ENCODE assay signal across 15 mouse cellular contexts in the genomic region with DNA sequence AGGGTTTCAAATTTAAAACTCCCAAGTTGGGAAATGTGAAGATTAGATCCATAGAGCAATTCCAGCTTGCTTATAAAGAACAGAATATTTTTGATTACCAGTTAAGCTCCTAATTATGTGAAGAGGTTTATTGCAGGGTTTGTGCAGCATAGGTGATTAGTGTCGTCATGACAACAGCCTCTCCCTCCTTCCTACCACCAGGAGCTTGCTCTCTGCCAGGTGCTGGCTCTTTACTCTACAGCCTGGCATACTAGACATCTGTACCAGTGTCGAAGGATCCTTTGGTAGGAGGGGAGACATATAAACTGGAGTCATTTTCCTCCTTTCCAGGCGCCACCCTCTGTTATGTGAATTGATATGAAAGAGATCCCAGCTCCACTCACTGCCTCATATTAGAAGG.
DNase-seq lines count a peak whose midpoint lies in the region; ATAC-seq and TF ChIP-seq lines count a peak whose summit lies in the region.
"Had no signal": no experiment of that assay in that cellular context is flagged by ENCODE, and none has a peak within 500 bp of the region (broad histone marks: within the 10 kb centered on the region; RNA-seq: fewer than 3 reads in every experiment).

No protein-coding gene starts in this region.

- H3K36me3 ChIP-seq in forebrain, embryonic 12.5 days (replicated peaks) = no peaks in the 10 kb centered on the region
- H3K36me3 ChIP-seq in forebrain, embryonic 16.5 days (ENCODE audit: control insufficient read depth, insufficient read depth) = no peaks in the 10 kb centered on the region
- H3K36me3 ChIP-seq in midbrain, postnatal 0 days (ENCODE audit: insufficient read depth, low read length) = no peaks in the 10 kb centered on the region
- H3K36me3 ChIP-seq: lung, embryonic 15.5 days; stomach, embryonic 15.5 days had no signal

- H3K27me3 ChIP-seq in forebrain, embryonic 12.5 days = no peaks in the 10 kb centered on the region
- no peaks in the 10 kb centered on the region for H3K27me3 ChIP-seq in forebrain, embryonic 16.5 days (replicated peaks; ENCODE audit: control insufficient read depth, insufficient read depth, low read length)
- H3K27me3 ChIP-seq in midbrain, postnatal 0 days (ENCODE audit: insufficient read depth, low read length) = no peaks in the 10 kb centered on the region
- H3K27me3 ChIP-seq: liver, embryonic 12.5 days; lung, embryonic 15.5 days; stomach, embryonic 15.5 days had no signal

- DNase-seq in layer of hippocampus, adult 2 months (ENCODE audit: low spot score in 2 of 2) = no peak
- DNase-seq in layer of hippocampus, adult 9-10 months (ENCODE audit: low spot score) = no peak
- peak; percentile 61 for DNase-seq in midbrain, postnatal 0 days (ENCODE audit: low spot score)
- DNase-seq in spleen, adult 18-20 months = no peak
- no peak for DNase-seq in right cerebral cortex, postnatal 10 days (ENCODE audit: low spot score in 2 of 2)
- DNase-seq: adrenal gland, adult 2 months; cerebellum, adult 9-11 months; kidney, adult 9 months; left cerebral cortex, postnatal 4 days had no signal

- no peak overlapping the region for H3K4me3 ChIP-seq in layer of hippocampus, adult 2 months
- H3K4me3 ChIP-seq in forebrain, embryonic 12.5 days (replicated peaks) = no peak overlapping the region
- no peak overlapping the region for H3K4me3 ChIP-seq in forebrain, embryonic 16.5 days (replicated peaks; ENCODE audit: low read length)
- no peak overlapping the region for H3K4me3 ChIP-seq in midbrain, postnatal 0 days (ENCODE audit: low read depth, low read length)
- H3K4me3 ChIP-seq: liver, embryonic 12.5 days; lung, embryonic 15.5 days; myocyte; stomach, embryonic 15.5 days had no signal

- H3K27ac ChIP-seq in layer of hippocampus, adult 2 months = peak overlapping the region; percentile 68; the same call in 1 of the 2 replicates
- H3K27ac ChIP-seq in forebrain, embryonic 12.5 days = peak overlapping the region; percentile 53
- no peak overlapping the region for H3K27ac ChIP-seq in forebrain, embryonic 16.5 days (ENCODE audit: low read length)
- no peak overlapping the region for H3K27ac ChIP-seq in midbrain, postnatal 0 days (ENCODE audit: low read depth, low read length)
- H3K27ac ChIP-seq: liver, embryonic 12.5 days; lung, embryonic 15.5 days; stomach, embryonic 15.5 days had no signal

- no peak overlapping the region; the same call in 1 of the 2 replicates for H3K4me2 ChIP-seq in forebrain, embryonic 12.5 days
- no peak overlapping the region for H3K4me2 ChIP-seq in forebrain, embryonic 16.5 days (ENCODE audit: low read length)
- no peak overlapping the region for H3K4me2 ChIP-seq in midbrain, postnatal 0 days (ENCODE audit: low read depth, low read length, poor library complexity, severe bottlenecking)
- H3K4me2 ChIP-seq: liver, embryonic 12.5 days; lung, embryonic 15.5 days; stomach, embryonic 15.5 days had no signal

- no peak overlapping the region for H3K9ac ChIP-seq in forebrain, embryonic 12.5 days
- H3K9ac ChIP-seq in forebrain, embryonic 16.5 days (replicated peaks; ENCODE audit: low read depth, low read length) = no peak overlapping the region
- no peak overlapping the region for H3K9ac ChIP-seq in midbrain, postnatal 0 days (replicated peaks; ENCODE audit: low read length, poor library complexity, severe bottlenecking)
- H3K9ac ChIP-seq: liver, embryonic 12.5 days; lung, embryonic 15.5 days; stomach, embryonic 15.5 days had no signal

- WGBS in forebrain, embryonic 12.5 days = 56% methylated on average over 3 of the region's 3 CpGs
- WGBS in forebrain, embryonic 16.5 days = 25% methylated on average over 3 of the region's 3 CpGs
- 58% methylated on average over 3 of the region's 3 CpGs for WGBS in midbrain, postnatal 0 days

- no peaks in the 10 kb centered on the region for H3K9me3 ChIP-seq in forebrain, embryonic 12.5 days
- H3K9me3 ChIP-seq in forebrain, embryonic 16.5 days (ENCODE audit: control insufficient read depth, low read length) = no peaks in the 10 kb centered on the region
- H3K9me3 ChIP-seq in midbrain, postnatal 0 days (ENCODE audit: low read length) = no peaks in the 10 kb centered on the region
- H3K9me3 ChIP-seq: liver, embryonic 12.5 days; lung, embryonic 15.5 days; stomach, embryonic 15.5 days had no signal

- H3K4me1 ChIP-seq in forebrain, embryonic 12.5 days = peaks cover 47% of the 10 kb centered on the region
- H3K4me1 ChIP-seq in forebrain, embryonic 16.5 days (replicated peaks; ENCODE audit: control insufficient read depth, insufficient read depth, low read length) = peaks cover 40% of the 10 kb centered on the region
- 0 out of 2 replicates have a peak, but pooled peaks cover 5% of the 10 kb centered on the region for H3K4me1 ChIP-seq in midbrain, postnatal 0 days (ENCODE audit: insufficient read depth, low read length)
- H3K4me1 ChIP-seq: stomach, embryonic 15.5 days had no signal

- no peak for ATAC-seq in forebrain, embryonic 12.5 days (ENCODE audit: low FRiP score)
- peak; percentile 68 for ATAC-seq in forebrain, embryonic 16.5 days
- ATAC-seq in midbrain, postnatal 0 days (ENCODE audit: low FRiP score) = no peak
- ATAC-seq: liver, embryonic 12.5 days had no signal

- TF ChIP-seq CTCF in layer of hippocampus, adult 2 months (conservative IDR thresholded peaks at IDR 0.05) = no peak
- peak; percentile 10; the same call in 1 of the 2 replicates for TF ChIP-seq CTCF in midbrain, postnatal 0 days (IDR thresholded peaks at IDR 0.05)

Comparison
In these comparisons a context has a peak if more than half of its experiments do, and no peak if none do; other contexts are left out.
1. H3K27ac ChIP-seq: peak in layer of hippocampus, adult 2 months (single experiment) and forebrain, embryonic 12.5 days (single experiment); none in forebrain, embryonic 16.5 days (single experiment) and midbrain, postnatal 0 days (single experiment).